Mouse (Mus musculus): ENCODE data around the gene Pagr1b. TPM values are rescaled to one million over a fixed set of nuclear protein-coding genes. Genes with fewer than 3 reads are reported as not detected.

Gene Pagr1b
- total and polyA plus RNA-seq, 3 experiments = not detected

GRCm38 (mm10) chr7:126963548-126964286 is 52.6 kb downstream of the Pagr1b start:
- no peak overlapping the region for H3K9ac ChIP-seq (ENCODE audit: low read depth, low read length)
- DNase-seq = peak in 1 of 2 experiments; percentile 34
- intact Hi-C loops (cut with DNase I) = loop anchor here (5.0 kb wide), 1 partner anchor 141 kb away; no protein-coding TSS in a partner anchor
- peak; percentile 66 for TF ChIP-seq CTCF (IDR thresholded peaks at IDR 0.05)
- TF ChIP-seq POLR2A (IDR thresholded peaks at IDR 0.05; ENCODE audit: insufficient read depth, low read depth, low read length) = no peak
- TF ChIP-seq EP300 (IDR thresholded peaks at IDR 0.05; ENCODE audit: insufficient read depth, low read depth, low read length) = 0 out of 2 replicates have a peak, but pooled peaks have one; percentile 27
- no peaks in the 10 kb centered on the region for H3K36me3 ChIP-seq (ENCODE audit: control insufficient read depth, insufficient read depth, low read length)
- no peaks in the 10 kb centered on the region; the same call in 1 of the 2 replicates for H3K27me3 ChIP-seq (ENCODE audit: control insufficient read depth, insufficient read depth, low read length)
- no peaks in the 10 kb centered on the region for H3K79me2 ChIP-seq (replicated peaks; ENCODE audit: control insufficient read depth, insufficient read depth, low read length)
- H3K4me1 ChIP-seq (ENCODE audit: control insufficient read depth, insufficient read depth, low read length) = no peaks in the 10 kb centered on the region
- 40% methylated on average over 19 of the region's 19 CpGs for WGBS
- H3K4me3 ChIP-seq = no peak overlapping the region
- H3K27ac ChIP-seq = no peak overlapping the region

DNA sequence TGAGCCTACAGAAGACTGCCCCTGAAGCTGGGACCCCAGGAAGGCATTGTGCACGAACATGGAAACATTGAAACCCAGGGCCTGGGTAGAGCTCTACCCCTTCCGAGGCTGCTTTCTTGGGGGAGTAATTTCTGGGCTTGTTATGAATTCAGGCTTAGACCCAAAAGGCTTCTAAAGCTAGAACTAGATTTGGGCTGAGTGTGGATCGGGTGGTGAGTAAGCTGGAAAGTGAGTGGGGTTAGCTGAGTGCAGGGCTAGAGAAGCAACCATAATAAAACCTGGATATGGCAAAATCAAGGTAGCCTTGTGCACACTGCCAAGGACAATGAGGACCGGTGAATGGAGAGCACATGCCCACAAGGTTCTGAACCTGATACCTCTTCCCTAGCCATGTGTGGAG is 54.3 kb downstream of the Pagr1b start:
- no peaks in the 10 kb centered on the region; the same call in 1 of the 2 replicates for H3K27me3 ChIP-seq (ENCODE audit: control insufficient read depth, insufficient read depth, low read length)
- H3K79me2 ChIP-seq (replicated peaks; ENCODE audit: control insufficient read depth, insufficient read depth, low read length) = no peaks in the 10 kb centered on the region
- no peaks in the 10 kb centered on the region for H3K36me3 ChIP-seq (ENCODE audit: control insufficient read depth, insufficient read depth, low read length)
- no peak overlapping the region for H3K4me3 ChIP-seq
- intact Hi-C loops (cut with DNase I) = loop anchor here (5.0 kb wide), 1 partner anchor 140 kb away; no protein-coding TSS in a partner anchor
- TF ChIP-seq POLR2A (IDR thresholded peaks at IDR 0.05; ENCODE audit: insufficient read depth, low read depth, low read length) = no peak
- no peak for TF ChIP-seq CTCF (IDR thresholded peaks at IDR 0.05)
- no peak for TF ChIP-seq EP300 (IDR thresholded peaks at IDR 0.05; ENCODE audit: insufficient read depth, low read depth, low read length)
- H3K4me1 ChIP-seq (ENCODE audit: control insufficient read depth, insufficient read depth, low read length) = no peaks in the 10 kb centered on the region
- H3K9ac ChIP-seq (ENCODE audit: low read depth, low read length) = no peak overlapping the region
- WGBS = 85% methylated on average over 4 of the region's 4 CpGs
- H3K27ac ChIP-seq = no peak overlapping the region
- no peak for DNase-seq

GRCm38 (mm10) chr7:126961095-126961494 is 55.2 kb downstream of the Pagr1b start:
- no peak overlapping the region for H3K9ac ChIP-seq (ENCODE audit: low read depth, low read length)
- 86% methylated on average over 5 of the region's 5 CpGs for WGBS
- no peaks in the 10 kb centered on the region for H3K79me2 ChIP-seq (replicated peaks; ENCODE audit: control insufficient read depth, insufficient read depth, low read length)
- H3K27ac ChIP-seq = no peak overlapping the region
- H3K4me3 ChIP-seq = no peak overlapping the region
- H3K4me1 ChIP-seq (ENCODE audit: control insufficient read depth, insufficient read depth, low read length) = no peaks in the 10 kb centered on the region
- no peak for DNase-seq
- no peaks in the 10 kb centered on the region; the same call in 1 of the 2 replicates for H3K27me3 ChIP-seq (ENCODE audit: control insufficient read depth, insufficient read depth, low read length)
- no peaks in the 10 kb centered on the region for H3K36me3 ChIP-seq (ENCODE audit: control insufficient read depth, insufficient read depth, low read length)
- TF ChIP-seq POLR2A (IDR thresholded peaks at IDR 0.05; ENCODE audit: insufficient read depth, low read depth, low read length) (no peak), EP300 (IDR thresholded peaks at IDR 0.05; ENCODE audit: insufficient read depth, low read depth, low read length) (no peak), CTCF (IDR thresholded peaks at IDR 0.05) (no peak)
- intact Hi-C loops (cut with DNase I) = loop anchor here (5.0 kb wide), 1 partner anchor 139 kb away; no protein-coding TSS in a partner anchor

- Histone ChIP-seq H3K36me3 (ENCODE audit: control insufficient read depth, insufficient read depth, low read length) (no peaks in the 10 kb centered on the region), H3K9ac (ENCODE audit: low read depth, low read length) (no peak overlapping the region), H3K27me3 (ENCODE audit: control insufficient read depth, insufficient read depth, low read length) (no peaks in the 10 kb centered on the region; the same call in 1 of the 2 replicates), H3K4me3 (no peak overlapping the region), H3K79me2 (replicated peaks; ENCODE audit: control insufficient read depth, insufficient read depth, low read length) (no peaks in the 10 kb centered on the region), H3K27ac (no peak overlapping the region), H3K4me1 (ENCODE audit: control insufficient read depth, insufficient read depth, low read length) (no peaks in the 10 kb centered on the region)
- TF ChIP-seq CTCF (IDR thresholded peaks at IDR 0.05) = no peak
- no peak for TF ChIP-seq EP300 (IDR thresholded peaks at IDR 0.05; ENCODE audit: insufficient read depth, low read depth, low read length)
- TF ChIP-seq POLR2A (IDR thresholded peaks at IDR 0.05; ENCODE audit: insufficient read depth, low read depth, low read length) = no peak
- intact Hi-C loops (cut with DNase I) = loop anchor here (5.0 kb wide), 1 partner anchor 137 kb away; no protein-coding TSS in a partner anchor
- 51% methylated on average over 9 of the region's 9 CpGs for WGBS
- no peak for DNase-seq
Measured at GRCm38 (mm10) chr7:126959780-126960179, 56.5 kb downstream of the Pagr1b start.

GRCm38 (mm10) chr7:126955125-126955524 is 61.2 kb downstream of the Pagr1b start:
- H3K79me2 ChIP-seq (replicated peaks; ENCODE audit: control insufficient read depth, insufficient read depth, low read length) = no peaks in the 10 kb centered on the region
- H3K4me1 ChIP-seq (ENCODE audit: control insufficient read depth, insufficient read depth, low read length) = no peaks in the 10 kb centered on the region
- H3K36me3 ChIP-seq (ENCODE audit: control insufficient read depth, insufficient read depth, low read length) = no peaks in the 10 kb centered on the region
- no peak overlapping the region for H3K9ac ChIP-seq (ENCODE audit: low read depth, low read length)
- WGBS = 44% methylated on average over 3 of the region's 3 CpGs
- intact Hi-C loops (cut with DNase I) = no loop called here
- TF ChIP-seq POLR2A (IDR thresholded peaks at IDR 0.05; ENCODE audit: insufficient read depth, low read depth, low read length) = no peak
- TF ChIP-seq CTCF (IDR thresholded peaks at IDR 0.05) = no peak
- TF ChIP-seq EP300 (IDR thresholded peaks at IDR 0.05; ENCODE audit: insufficient read depth, low read depth, low read length) = no peak
- DNase-seq = no peak
- H3K4me3 ChIP-seq = no peak overlapping the region
- no peaks in the 10 kb centered on the region for H3K27me3 ChIP-seq (ENCODE audit: control insufficient read depth, insufficient read depth, low read length)
- H3K27ac ChIP-seq = no peak overlapping the region

GRCm38 (mm10) chr7:126952646-126953045 is 63.6 kb downstream of the Pagr1b start:
- Histone ChIP-seq H3K4me1 (ENCODE audit: control insufficient read depth, insufficient read depth, low read length) (no peaks in the 10 kb centered on the region; the same call in 1 of the 2 replicates), H3K79me2 (replicated peaks; ENCODE audit: control insufficient read depth, insufficient read depth, low read length) (no peaks in the 10 kb centered on the region), H3K9ac (ENCODE audit: low read depth, low read length) (no peak overlapping the region), H3K27me3 (ENCODE audit: control insufficient read depth, insufficient read depth, low read length) (no peaks in the 10 kb centered on the region), H3K4me3 (no peak overlapping the region), H3K27ac (no peak overlapping the region), H3K36me3 (ENCODE audit: control insufficient read depth, insufficient read depth, low read length) (no peaks in the 10 kb centered on the region)
- 7% methylated on average over 8 of the region's 8 CpGs for WGBS
- no peak for TF ChIP-seq EP300 (IDR thresholded peaks at IDR 0.05; ENCODE audit: insufficient read depth, low read depth, low read length)
- TF ChIP-seq POLR2A (IDR thresholded peaks at IDR 0.05; ENCODE audit: insufficient read depth, low read depth, low read length) = no peak
- no peak for TF ChIP-seq CTCF (IDR thresholded peaks at IDR 0.05)
- no peak for DNase-seq
- intact Hi-C loops (cut with DNase I) = no loop called here

Measured in heart, adult 2 months (tissue).